Mouse (Mus musculus) stomach, postnatal 0 days (tissue): Measurements from ENCODE around the gene Hoxa3.

Source experiments
- CTCF ChIP-seq: IDR thresholded peaks from 2 replicates; pipeline ENCODE4 v1.5.1; 2016; ENCODE audit warnings: antibody characterized with exemption, low read depth, mild to moderate bottlenecking, moderate library complexity
- EP300 ChIP-seq: optimal IDR thresholded peaks from 2 replicates; pipeline ENCODE3; 2016; ENCODE audit warnings: antibody characterized with exemption

DNA sequence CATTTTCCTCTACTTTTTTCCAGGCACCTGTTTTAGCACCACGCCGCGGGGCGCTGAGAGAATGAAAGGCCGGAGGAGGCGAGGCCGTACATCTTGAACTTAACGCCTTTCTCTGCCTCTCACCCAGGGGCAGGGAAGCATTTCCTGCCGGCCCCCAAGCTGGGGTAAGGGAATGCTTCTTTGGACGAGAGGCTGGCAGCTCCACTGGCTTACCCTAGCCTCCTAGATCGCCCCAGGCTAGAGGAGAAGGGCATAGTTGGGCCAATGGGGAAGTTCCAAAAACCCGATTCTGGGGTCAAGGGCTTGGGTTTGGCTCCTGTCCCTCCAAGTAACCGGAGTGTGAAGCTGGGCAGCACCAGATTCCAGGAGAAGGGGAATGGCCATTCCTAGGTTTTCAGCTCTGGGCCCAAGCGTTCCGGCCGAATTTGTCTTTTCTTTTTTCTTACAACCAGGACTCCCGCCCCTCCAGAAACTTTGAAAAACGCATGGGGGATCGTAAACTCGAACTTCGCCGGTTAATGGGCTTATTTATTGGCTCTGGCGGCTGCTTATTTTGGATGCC is 19.9 kb upstream of the Hoxa3 start:
- TF ChIP-seq CTCF (no peak), EP300 (no peak)
